Mouse (Mus musculus) lung, embryonic 16.5 days (tissue): ENCODE results near the gene Cacna1a. TPM values are rescaled to one million over a fixed set of nuclear protein-coding genes. Genes with fewer than 3 reads are reported as not detected.
"Not testable (repeated sequence)": the region's sequence is repeated elsewhere in the genome, so short reads cannot be mapped to it uniquely, and the experiment has no call there.

Source experiments
- ATAC-seq: fragments of 200-750 bp; cut with Nextera tagmentation; 2 replicates; pipeline ENCODE4 v1.8.0; 2017; ENCODE audit warnings: low read depth, mild to moderate bottlenecking, moderate library complexity
- H3K27ac ChIP-seq: fragments of 300-500 bp; sonication (generic); 2 replicates; pipeline ENCODE4 v1.5.1; 2014; ENCODE audit warnings: mild to moderate bottlenecking, control low read depth, low read length
- H3K27me3 ChIP-seq: fragments of 300-500 bp; sonication (generic); 2 replicates; pipeline ENCODE4 v1.6.1; 2014; ENCODE audit warnings: low read depth, low read length, mixed read lengths; ENCODE audit not compliant: control insufficient read depth, insufficient read depth
- H3K36me3 ChIP-seq: fragments of 300-500 bp; sonication (generic); 2 replicates; pipeline ENCODE4 v1.6.1; 2014; ENCODE audit warnings: low read length; ENCODE audit not compliant: control insufficient read depth, insufficient read depth
- H3K4me1 ChIP-seq: fragments of 300-500 bp; sonication (generic); replicated peaks from 2 replicates; pipeline ENCODE4 v1.6.1; 2014; ENCODE audit warnings: low read length, mixed read lengths; ENCODE audit not compliant: control insufficient read depth, insufficient read depth
- H3K4me2 ChIP-seq: fragments of 300-500 bp; sonication (generic); 2 replicates; pipeline ENCODE4 v1.6.1; 2014; ENCODE audit warnings: low read depth, low read length, control low read depth
- H3K4me3 ChIP-seq: fragments of 300-500 bp; sonication (generic); 2 replicates; pipeline ENCODE4 v1.5.1; 2014; ENCODE audit warnings: mild to moderate bottlenecking, low read length, control low read depth
- H3K9ac ChIP-seq: fragments of 300-500 bp; sonication (generic); 2 replicates; pipeline ENCODE4 v1.6.1; 2014; ENCODE audit warnings: low read length, control low read depth
- H3K9me3 ChIP-seq: fragments of 300-500 bp; sonication (generic); 2 replicates; pipeline ENCODE4 v1.6.1; 2016; ENCODE audit warnings: low read length; ENCODE audit not compliant: control insufficient read depth
- WGBS: fragments of 180-500 bp; shearing (Covaris S2); extraction: QIAGEN DNeasy Blood & Tissue Kit; methylation state at CpG from one replicate; pipeline ENCODE4 v1.1.7; 2014; 5-methylcytosine and 5-hydroxymethylcytosine counted together
- polyA plus RNA-seq: library from polyadenylated mRNA; unstranded; fragments of >200 nt; fragmentation: Nextera tagmentation; extraction: Ambion mirVana; gene quantifications from 2 replicates; pipeline ENCODE4 v1.2.1, GENCODE M21; 2015

The Cacna1a gene
- polyA plus RNA-seq, 1 experiment from 2014 or later = 1.9 TPM

DNA sequence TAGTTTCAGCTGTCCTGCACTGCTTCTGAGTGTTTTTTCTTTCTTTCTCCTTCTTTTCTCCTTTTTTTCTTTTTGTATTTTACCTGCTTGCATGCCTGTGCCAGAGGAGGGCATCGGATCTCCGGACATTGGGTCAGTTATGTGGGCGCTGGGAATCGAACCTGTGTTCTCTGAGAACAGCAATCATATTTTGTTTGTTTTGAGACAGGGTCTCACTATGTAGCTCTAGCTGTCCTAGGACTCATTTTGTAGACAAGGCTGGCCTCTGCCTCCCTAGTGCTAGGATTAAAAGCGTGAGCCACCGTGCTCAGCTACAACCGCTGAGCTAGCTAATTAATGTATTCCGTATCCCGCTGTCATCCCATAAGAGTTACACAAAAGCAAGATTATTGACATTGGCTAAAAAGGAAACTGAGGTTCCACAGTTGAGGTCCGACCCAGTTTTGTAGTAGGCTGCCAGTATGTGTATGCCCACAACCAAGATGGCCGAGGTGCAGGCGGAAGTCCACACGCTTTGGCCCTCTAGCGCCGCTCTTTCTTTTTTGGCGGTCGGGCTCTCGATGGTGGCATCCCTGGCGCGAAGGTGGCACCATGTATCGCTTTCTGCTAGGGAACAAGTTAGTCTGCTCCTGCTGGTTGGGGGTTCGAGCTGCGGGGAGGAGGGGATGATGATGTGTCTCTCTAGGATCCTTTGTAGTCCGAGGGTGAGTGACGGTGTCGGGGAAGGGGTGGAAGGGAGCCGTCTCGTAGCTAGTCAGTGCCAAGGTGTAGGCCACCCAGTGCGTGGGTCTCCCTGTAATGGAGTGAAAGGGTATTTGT, 276.5 kb downstream of the Cacna1a start:
- Histone ChIP-seq H3K4me1 (peaks cover 7% of the 10 kb centered on the region), H3K27ac (peak overlapping the region; percentile 99), H3K9ac (peak overlapping the region; percentile 70), H3K4me2 (peak overlapping the region; percentile 63), H3K4me3 (peak overlapping the region; percentile 86), H3K9me3 (no peaks in the 10 kb centered on the region), H3K36me3 (0 out of 2 replicates have a peak, but pooled peaks cover 4% of the 10 kb centered on the region), H3K27me3 (no peaks in the 10 kb centered on the region)
- ATAC-seq = peak; percentile 31
- WGBS = under 1% methylated on average over 29 of the region's 29 CpGs

DNA sequence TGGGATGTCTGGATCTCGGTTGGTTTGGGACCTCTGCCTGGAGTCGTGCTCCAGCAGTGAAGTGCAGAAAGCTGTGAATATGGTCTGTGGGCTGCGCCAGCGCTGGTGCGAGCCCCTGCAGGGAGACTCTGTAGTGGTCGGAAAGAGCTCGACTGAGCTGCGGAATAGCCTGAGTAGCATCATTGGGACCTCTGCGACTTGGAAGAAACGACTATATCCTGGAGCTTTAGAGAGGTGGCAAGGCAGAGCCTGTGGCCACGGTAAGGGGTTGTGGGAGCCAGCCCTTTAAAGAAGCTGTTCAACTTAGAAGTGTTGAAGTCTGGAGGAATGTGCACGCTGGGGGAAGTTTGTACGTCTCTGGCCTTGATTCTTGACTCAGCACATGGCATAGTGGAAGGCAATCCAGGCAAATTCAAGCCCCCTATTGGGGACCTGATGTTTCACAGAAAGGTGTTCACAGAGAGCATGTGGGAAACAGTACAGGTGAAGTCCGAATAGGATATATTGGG, 277.2 kb downstream of the Cacna1a start:
- peak overlapping the region; percentile 63 for H3K4me2 ChIP-seq
- WGBS = 2% methylated on average over 14 of the region's 14 CpGs
- H3K9ac ChIP-seq = peak overlapping the region; percentile 70
- H3K9me3 ChIP-seq = no peaks in the 10 kb centered on the region
- peaks cover 6% of the 10 kb centered on the region; the same call in 1 of the 2 replicates for H3K36me3 ChIP-seq
- H3K27me3 ChIP-seq = no peaks in the 10 kb centered on the region
- peak overlapping the region; percentile 86 for H3K4me3 ChIP-seq
- peak overlapping the region; percentile 99 for H3K27ac ChIP-seq
- H3K4me1 ChIP-seq = peaks cover 6% of the 10 kb centered on the region
- ATAC-seq = no peak

DNA sequence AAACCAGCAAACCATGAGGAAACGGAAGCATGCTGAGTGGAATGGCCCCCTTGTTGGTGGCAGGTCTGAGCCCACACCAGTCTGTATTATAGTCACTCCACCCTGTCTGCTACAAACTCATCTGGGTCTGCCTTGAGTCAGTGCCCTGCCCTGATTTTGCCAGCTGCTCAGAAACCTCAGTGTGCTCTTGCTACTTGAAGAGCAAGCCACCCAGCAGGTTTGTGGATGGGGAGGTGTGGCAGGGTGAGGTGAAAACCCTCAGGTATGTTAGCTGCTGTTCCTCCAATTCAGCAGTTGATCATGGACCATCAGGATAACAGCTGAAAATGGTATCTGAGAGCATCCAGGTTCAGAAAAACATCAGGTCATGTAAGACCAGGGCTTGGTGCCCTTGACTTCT, 279.8 kb downstream of the Cacna1a start:
- H3K4me2 ChIP-seq = no peak overlapping the region
- no peaks in the 10 kb centered on the region for H3K9me3 ChIP-seq
- WGBS = 54% methylated on average over 1 of the region's 1 CpGs
- ATAC-seq = no peak
- H3K4me1 ChIP-seq = peaks cover 5% of the 10 kb centered on the region
- H3K27ac ChIP-seq = no peak overlapping the region
- no peak overlapping the region for H3K4me3 ChIP-seq
- peaks cover 11% of the 10 kb centered on the region for H3K36me3 ChIP-seq
- no peaks in the 10 kb centered on the region for H3K27me3 ChIP-seq
- 0 out of 2 replicates have a peak overlapping the region, but pooled peaks have one; percentile 16 for H3K9ac ChIP-seq

DNA sequence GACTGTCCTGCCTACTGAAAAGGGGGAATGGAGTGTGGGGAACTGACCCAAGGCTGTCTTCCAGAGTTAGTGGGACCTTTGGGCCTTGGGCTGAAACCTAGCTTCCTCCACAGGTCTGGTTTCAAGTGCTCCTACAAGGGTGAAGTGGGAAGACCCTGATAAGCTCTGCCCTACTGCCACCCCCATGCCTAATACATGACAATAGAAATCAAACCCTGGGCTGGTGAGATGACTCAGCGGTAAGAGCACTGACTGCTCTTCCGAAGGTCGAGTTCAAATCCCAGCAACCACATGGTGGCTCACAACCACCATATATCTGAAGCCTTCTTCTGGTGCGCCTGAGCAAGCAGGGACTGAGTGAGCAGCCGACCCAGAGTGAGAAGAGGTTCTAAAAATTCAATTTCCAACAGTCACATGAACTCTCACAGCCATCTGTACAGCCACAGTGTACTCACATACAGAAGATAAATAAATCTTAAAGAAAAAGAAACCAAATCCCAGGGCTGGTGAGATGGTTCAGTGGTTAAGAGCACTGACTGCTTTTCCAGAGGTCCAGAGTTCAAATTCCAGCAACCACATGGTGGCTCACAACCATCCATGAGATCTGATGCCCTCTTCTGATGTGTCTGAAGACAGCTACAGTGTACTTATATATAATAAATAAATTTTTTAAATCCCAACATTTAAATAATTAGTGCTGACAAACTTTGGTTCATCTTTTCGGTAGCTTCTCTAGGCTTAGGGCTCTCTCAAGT, 280.7 kb downstream of the Cacna1a start:
- H3K4me3 ChIP-seq = no peak overlapping the region
- WGBS = 71% methylated on average over 6 of the region's 6 CpGs
- no peaks in the 10 kb centered on the region for H3K9me3 ChIP-seq
- H3K4me1 ChIP-seq = no peaks in the 10 kb centered on the region; the same call in 1 of the 2 replicates
- H3K4me2 ChIP-seq = no peak overlapping the region
- no peak overlapping the region for H3K27ac ChIP-seq
- H3K36me3 ChIP-seq = peaks cover 15% of the 10 kb centered on the region
- ATAC-seq = no peak
- no peak overlapping the region for H3K9ac ChIP-seq
- no peaks in the 10 kb centered on the region for H3K27me3 ChIP-seq

DNA sequence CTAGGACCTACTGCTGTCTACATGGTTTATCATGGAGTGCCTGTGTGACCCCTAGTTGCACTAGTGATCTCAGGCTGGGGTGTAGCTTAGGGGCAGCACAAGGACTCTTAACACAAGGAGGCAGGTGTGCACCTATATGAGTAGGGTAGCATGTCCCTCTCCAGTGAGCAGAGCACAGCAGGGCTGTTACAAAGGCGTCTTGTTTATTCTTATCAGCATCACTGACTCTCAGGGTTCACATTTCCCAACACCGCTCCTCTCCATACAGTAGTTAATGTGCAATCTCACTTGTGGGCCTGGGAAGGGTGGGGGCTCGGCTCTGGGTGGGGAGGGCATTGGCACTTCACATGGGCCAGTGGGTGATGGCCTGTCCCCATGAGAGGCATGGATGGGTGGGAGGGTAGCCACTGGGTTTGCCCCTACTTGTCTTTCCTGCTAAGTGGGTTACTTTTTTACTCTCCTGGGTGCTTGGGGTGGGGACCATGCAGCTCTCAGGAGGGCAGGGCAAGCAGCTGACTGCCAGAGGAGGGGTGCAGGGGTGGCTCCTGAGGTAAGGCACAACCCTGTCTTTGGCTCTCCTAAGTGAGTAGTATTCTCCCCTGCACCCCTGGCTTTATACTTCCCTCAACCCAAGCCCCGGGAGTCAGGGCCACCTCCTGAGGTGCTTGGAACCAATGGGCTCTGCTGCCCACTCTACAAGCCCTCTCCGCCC, 282.2 kb downstream of the Cacna1a start:
- H3K27me3 ChIP-seq, H3K4me3 ChIP-seq, H3K4me1 ChIP-seq, H3K9me3 ChIP-seq, H3K4me2 ChIP-seq, H3K9ac ChIP-seq: not testable (repeated sequence)
- WGBS = 68% methylated on average over 5 of the region's 5 CpGs
- ATAC-seq = peak; percentile 56
- H3K36me3 ChIP-seq = peaks cover 28% of the 10 kb centered on the region
- H3K27ac ChIP-seq = 0 out of 2 replicates have a peak overlapping the region, but pooled peaks have one; percentile 18

DNA sequence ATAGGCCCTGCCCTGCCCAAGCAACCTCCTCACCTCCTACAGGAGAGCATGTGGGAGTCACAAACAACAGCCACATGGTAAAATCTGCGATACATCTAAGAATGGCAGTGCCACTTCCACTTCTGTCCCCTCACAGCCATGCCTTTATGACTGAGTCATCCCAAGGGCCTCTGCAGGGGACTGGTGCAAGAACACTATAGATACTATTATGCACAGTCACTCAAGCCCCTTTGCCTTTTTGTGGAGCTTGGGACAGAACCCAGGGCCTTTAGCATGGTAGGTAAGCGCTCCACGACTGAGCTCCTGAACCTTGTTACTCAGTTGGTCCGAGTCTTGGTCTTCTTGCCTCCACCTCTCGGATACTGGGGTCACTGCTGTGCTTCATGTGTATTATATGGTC, 289.1 kb downstream of the Cacna1a start:
- WGBS = 92% methylated on average over 5 of the region's 5 CpGs
- Histone ChIP-seq H3K27ac (no peak overlapping the region), H3K27me3 (no peaks in the 10 kb centered on the region), H3K4me1 (no peaks in the 10 kb centered on the region), H3K9ac (no peak overlapping the region), H3K4me3 (no peak overlapping the region), H3K9me3 (no peaks in the 10 kb centered on the region), H3K36me3 (peaks cover 32% of the 10 kb centered on the region), H3K4me2 (no peak overlapping the region)
- ATAC-seq = no peak

DNA sequence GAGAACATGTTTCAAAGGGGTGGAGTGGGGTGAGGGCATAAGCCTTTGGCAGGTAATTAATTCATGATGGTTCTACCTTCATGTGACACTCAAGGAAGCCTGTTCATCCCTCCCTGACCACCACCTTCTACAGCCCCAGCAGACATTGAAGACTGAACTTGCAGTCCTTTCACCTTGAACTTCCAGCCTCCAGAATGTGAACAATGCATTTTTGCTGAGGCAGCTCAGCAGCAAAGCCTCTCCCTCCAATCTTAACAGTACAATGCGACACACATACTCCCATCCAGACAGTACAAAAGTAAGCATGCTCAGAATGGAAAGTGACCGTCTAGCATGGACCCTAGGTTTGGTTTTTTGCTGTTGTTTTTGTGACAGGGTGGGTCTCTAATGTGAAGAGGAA, 293.2 kb downstream of the Cacna1a start:
- no peak overlapping the region for H3K9ac ChIP-seq
- H3K36me3 ChIP-seq = peaks cover 4% of the 10 kb centered on the region; the same call in 1 of the 2 replicates
- no peak for ATAC-seq
- no peaks in the 10 kb centered on the region for H3K27me3 ChIP-seq
- no peak overlapping the region for H3K27ac ChIP-seq
- no peaks in the 10 kb centered on the region for H3K9me3 ChIP-seq
- WGBS = 75% methylated on average over 2 of the region's 2 CpGs
- peaks cover 11% of the 10 kb centered on the region for H3K4me1 ChIP-seq
- H3K4me3 ChIP-seq = no peak overlapping the region
- no peak overlapping the region for H3K4me2 ChIP-seq

DNA sequence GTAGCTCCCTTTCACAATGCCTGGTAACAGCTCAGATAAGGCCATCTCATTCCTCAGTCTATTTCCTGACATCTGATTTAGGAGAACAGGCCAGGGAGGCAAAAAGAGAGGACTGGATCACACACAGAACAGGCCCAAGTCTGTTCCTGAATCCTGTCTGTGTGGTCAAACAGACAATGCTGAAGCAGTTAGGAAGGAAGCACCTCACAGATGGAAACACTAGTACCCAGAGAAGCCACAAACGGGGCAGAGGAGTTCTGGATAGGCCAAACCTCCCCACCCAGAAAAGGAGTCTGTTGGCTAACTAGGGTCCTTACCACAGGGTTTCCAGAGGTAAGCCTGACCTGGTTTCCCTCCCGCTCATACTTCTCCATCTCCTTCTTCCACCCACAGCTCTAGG, 294.0 kb downstream of the Cacna1a start:
- no peak overlapping the region for H3K4me2 ChIP-seq
- no peak overlapping the region for H3K4me3 ChIP-seq
- H3K36me3 ChIP-seq = peaks cover 3% of the 10 kb centered on the region; the same call in 1 of the 2 replicates
- ATAC-seq = no peak
- no peaks in the 10 kb centered on the region for H3K9me3 ChIP-seq
- no peaks in the 10 kb centered on the region for H3K27me3 ChIP-seq
- H3K27ac ChIP-seq = no peak overlapping the region
- peaks cover 12% of the 10 kb centered on the region for H3K4me1 ChIP-seq
- WGBS = 76% methylated on average over 2 of the region's 2 CpGs
- no peak overlapping the region for H3K9ac ChIP-seq
